Mouse (Mus musculus): ENCODE data around the gene C8g. TPM values are rescaled to one million over a fixed set of nuclear protein-coding genes. Genes with fewer than 3 reads are reported as not detected.

C8g gene
- polyA plus RNA-seq, 1 experiment from 2014 or later = 5.1 TPM

DNA sequence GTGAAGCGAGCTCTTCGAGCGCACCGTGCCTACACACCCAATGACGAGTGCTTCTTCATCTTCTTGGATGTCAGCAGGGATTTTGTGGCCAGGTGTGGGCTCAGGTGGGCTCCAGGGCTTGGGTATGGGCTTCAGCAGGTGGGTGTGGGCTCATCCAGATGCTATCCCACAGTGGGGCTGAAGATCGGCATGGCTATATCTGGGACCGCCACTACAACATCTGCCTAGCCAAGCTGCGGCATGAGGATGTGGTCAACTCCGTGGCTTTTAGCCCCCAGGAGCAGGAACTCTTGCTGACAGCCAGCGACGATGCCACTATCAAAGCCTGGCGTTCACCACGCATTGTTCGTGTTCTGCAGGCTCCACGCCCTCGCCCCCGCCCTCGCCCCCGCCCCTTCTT is 3.0 kb upstream of the C8g start:
- Histone ChIP-seq H3K36me3 (ENCODE audit: control insufficient read depth, insufficient read depth, low read length) (peaks cover 9% of the 10 kb centered on the region), H3K27me3 (ENCODE audit: control insufficient read depth, insufficient read depth, low read length) (no peaks in the 10 kb centered on the region), H3K9ac (ENCODE audit: low read length) (no peak overlapping the region), H3K4me3 (ENCODE audit: low read depth, low read length) (no peak overlapping the region), H3K9me3 (ENCODE audit: control insufficient read depth, low read length) (no peaks in the 10 kb centered on the region), H3K4me2 (ENCODE audit: low read depth) (no peak overlapping the region), H3K27ac (ENCODE audit: low read depth, low read length) (no peak overlapping the region), H3K4me1 (ENCODE audit: control insufficient read depth, insufficient read depth, low read length) (peaks cover 8% of the 10 kb centered on the region; the same call in 1 of the 2 replicates)
- no peak for ATAC-seq (ENCODE audit: insufficient read depth, low FRiP score, low TSS enrichment)
- DNase-seq (ENCODE audit: low spot score) = no peak
- WGBS = 98% methylated on average over 19 of the region's 19 CpGs

DNA sequence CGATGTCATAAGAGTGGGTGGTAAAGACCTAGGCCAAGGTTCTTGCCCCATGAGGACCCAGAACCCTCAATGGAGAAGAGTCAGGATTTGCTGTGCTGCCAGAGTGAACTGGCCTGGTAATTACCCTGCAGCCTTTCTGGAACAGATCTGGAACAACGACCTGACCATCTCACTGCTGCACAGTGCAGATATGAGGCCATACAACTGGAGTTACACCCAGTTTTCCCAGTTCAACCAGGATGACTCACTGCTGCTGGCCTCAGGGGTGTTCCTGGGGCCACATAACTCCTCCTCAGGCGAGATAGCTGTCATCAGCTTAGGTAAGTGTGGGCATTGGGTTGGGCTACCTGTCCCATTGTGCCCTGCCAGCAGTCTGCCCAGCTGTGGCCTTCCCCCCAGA is 1.2 kb upstream of the C8g start:
- Histone ChIP-seq H3K4me3 (ENCODE audit: low read depth, low read length) (no peak overlapping the region), H3K36me3 (ENCODE audit: control insufficient read depth, insufficient read depth, low read length) (peaks cover 9% of the 10 kb centered on the region), H3K9ac (ENCODE audit: low read length) (no peak overlapping the region), H3K9me3 (ENCODE audit: control insufficient read depth, low read length) (no peaks in the 10 kb centered on the region), H3K27me3 (ENCODE audit: control insufficient read depth, insufficient read depth, low read length) (no peaks in the 10 kb centered on the region), H3K27ac (ENCODE audit: low read depth, low read length) (no peak overlapping the region), H3K4me1 (ENCODE audit: control insufficient read depth, insufficient read depth, low read length) (peaks cover 8% of the 10 kb centered on the region; the same call in 1 of the 2 replicates), H3K4me2 (ENCODE audit: low read depth) (no peak overlapping the region)
- no peak for DNase-seq (ENCODE audit: low spot score)
- 87% methylated on average over 3 of the region's 3 CpGs for WGBS
- ATAC-seq (ENCODE audit: insufficient read depth, low FRiP score, low TSS enrichment) = no peak

DNA sequence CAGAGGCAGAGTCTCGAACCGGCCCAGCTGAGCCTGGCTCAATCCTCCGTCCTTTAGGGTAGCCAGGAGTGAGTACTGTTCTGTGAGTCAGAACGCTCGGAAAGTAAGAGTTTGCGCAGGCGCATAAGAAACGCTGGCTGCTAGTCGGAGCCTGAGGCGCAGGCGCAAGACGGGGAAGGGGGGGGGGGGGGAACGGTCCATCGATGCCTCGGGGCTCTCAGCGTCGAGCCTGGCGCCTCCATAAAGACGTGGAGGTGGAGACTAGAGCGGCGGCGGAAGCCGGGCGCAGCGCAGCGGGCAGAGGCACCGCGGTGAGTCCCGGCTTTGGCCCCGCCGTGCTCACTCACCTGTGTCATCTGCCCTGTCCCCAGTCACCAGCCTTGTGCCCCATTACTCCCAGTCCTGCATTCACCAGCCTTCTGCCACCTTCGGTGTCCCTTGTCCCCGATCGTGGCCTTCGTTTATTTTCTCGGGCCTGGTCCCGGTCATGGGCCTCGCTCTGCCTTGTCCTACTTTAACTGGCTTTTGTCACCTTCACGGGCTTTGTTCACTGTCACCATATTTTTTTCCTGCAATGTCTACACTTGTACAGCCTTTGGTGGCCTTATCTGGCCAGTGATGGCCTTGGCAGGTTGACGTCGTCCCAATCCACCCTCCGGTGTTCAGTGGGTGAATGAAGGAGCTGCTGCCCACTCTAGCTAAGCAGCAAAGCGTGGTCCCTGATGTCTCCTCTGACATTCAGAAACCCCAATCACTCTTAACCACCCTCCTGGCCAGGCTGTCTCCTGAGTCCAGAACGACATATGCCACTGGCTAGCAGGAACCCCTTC is 728 bp downstream of the C8g start, which contains the start of gene Fbxw5:
Fbxw5 (plus strand) TSS at position 175 of the 830 bp plus-strand sequence.
- Histone ChIP-seq H3K27ac (ENCODE audit: low read depth, low read length) (no peak within 1 kb of the TSS), H3K9ac (ENCODE audit: low read length) (peak within 1 kb of the TSS; percentile 78), H3K4me3 (ENCODE audit: low read depth, low read length) (peak within 1 kb of the TSS; percentile 67), H3K36me3 (ENCODE audit: control insufficient read depth, insufficient read depth, low read length) (peaks cover 9% of the 10 kb centered on the region), H3K4me1 (ENCODE audit: control insufficient read depth, insufficient read depth, low read length) (peaks cover 8% of the 10 kb centered on the region; the same call in 1 of the 2 replicates), H3K27me3 (ENCODE audit: control insufficient read depth, insufficient read depth, low read length) (no peaks in the 10 kb centered on the region), H3K9me3 (ENCODE audit: control insufficient read depth, low read length) (no peaks in the 10 kb centered on the region), H3K4me2 (ENCODE audit: low read depth) (peak within 1 kb of the TSS; percentile 84)
- ATAC-seq (ENCODE audit: insufficient read depth, low FRiP score, low TSS enrichment) (peak; percentile 81), DNase-seq (ENCODE audit: low spot score) (peak; percentile 93)
- WGBS = under 1% methylated on average over 39 of the region's 44 CpGs

DNA sequence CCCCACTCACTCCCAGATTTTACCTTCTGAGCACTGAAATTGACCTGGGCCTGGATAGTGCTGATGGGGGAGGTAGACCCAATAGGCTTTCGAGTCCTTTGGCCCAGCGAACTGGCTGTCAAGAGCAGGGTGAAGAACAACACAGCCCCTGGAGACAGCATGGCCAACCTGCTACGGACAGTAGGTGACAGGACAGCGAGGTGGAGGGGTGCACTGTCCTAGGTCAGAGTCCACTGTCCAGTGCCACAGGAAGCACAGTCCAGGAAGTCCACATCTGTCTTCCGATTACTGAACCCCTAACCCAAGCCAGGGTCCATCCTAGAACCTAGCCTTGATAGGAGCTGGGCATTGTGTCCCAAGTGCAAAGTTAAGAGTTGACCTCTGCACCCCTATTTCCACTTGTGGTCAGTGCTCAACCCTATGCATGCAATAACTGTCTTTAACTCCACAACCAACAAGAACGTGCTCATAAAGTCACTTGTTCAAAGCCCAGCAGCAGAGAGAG is 1.4 kb downstream of the C8g start:
- Histone ChIP-seq H3K27ac (ENCODE audit: low read depth, low read length) (no peak overlapping the region), H3K9ac (ENCODE audit: low read length) (peak overlapping the region; percentile 54), H3K4me1 (ENCODE audit: control insufficient read depth, insufficient read depth, low read length) (peaks cover 8% of the 10 kb centered on the region; the same call in 1 of the 2 replicates), H3K4me2 (ENCODE audit: low read depth) (peak overlapping the region; percentile 47), H3K36me3 (ENCODE audit: control insufficient read depth, insufficient read depth, low read length) (peaks cover 7% of the 10 kb centered on the region), H3K4me3 (ENCODE audit: low read depth, low read length) (peak overlapping the region; percentile 67), H3K27me3 (ENCODE audit: control insufficient read depth, insufficient read depth, low read length) (no peaks in the 10 kb centered on the region), H3K9me3 (ENCODE audit: control insufficient read depth, low read length) (no peaks in the 10 kb centered on the region)
- WGBS = 72% methylated on average over 6 of the region's 6 CpGs
- DNase-seq (ENCODE audit: low spot score) (no peak), ATAC-seq (ENCODE audit: insufficient read depth, low FRiP score, low TSS enrichment) (peak; percentile 51)

DNA sequence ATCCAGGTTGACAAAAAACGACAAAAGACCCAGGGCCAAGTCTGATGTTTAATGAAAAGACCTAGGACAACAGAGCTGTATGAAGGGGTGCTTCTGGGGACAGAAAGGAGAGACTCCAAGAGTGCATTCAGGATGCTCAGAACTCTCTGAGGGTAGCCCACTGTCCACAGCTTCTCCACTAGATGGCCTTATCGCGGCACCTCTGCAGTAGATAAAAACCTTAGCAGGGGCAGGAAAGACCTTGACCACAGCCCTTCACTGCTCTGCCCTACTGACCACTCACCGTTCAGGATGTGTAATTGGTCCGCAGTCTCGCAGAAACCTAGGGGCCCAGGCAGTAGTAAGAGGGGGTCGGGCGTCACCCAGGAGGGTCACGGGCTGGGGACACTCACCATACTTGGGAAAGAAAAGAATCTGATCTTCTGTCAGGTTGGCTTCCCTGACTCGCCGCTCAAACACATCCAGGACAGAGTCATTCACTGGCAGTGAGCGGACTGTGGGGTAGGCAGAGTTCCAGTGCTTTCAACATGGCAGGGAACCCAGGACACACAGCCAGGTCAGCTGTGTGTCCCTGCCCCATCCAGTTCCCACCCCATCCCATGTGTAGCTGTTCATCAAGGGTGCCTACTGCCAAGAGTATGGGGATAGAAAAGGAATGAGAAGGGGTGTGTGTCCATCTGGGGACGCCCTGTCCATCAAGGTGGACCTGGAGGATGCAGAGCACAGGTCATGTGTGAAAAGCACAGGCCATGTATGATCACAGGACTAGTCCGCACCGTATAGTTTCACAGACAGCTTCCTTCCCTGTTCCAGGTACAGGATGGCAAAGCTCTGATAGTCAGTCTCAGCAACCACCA is 2.7 kb downstream of the C8g start:
- no peaks in the 10 kb centered on the region for H3K9me3 ChIP-seq (ENCODE audit: control insufficient read depth, low read length)
- no peak for DNase-seq (ENCODE audit: low spot score)
- peaks cover 2% of the 10 kb centered on the region; the same call in 1 of the 2 replicates for H3K36me3 ChIP-seq (ENCODE audit: control insufficient read depth, insufficient read depth, low read length)
- 73% methylated on average over 15 of the region's 15 CpGs for WGBS
- H3K4me2 ChIP-seq (ENCODE audit: low read depth) = no peak overlapping the region
- H3K4me3 ChIP-seq (ENCODE audit: low read depth, low read length) = no peak overlapping the region
- H3K27me3 ChIP-seq (ENCODE audit: control insufficient read depth, insufficient read depth, low read length) = no peaks in the 10 kb centered on the region
- H3K27ac ChIP-seq (ENCODE audit: low read depth, low read length) = no peak overlapping the region
- peaks cover 8% of the 10 kb centered on the region; the same call in 1 of the 2 replicates for H3K4me1 ChIP-seq (ENCODE audit: control insufficient read depth, insufficient read depth, low read length)
- 0 out of 2 replicates have a peak overlapping the region, but pooled peaks have one; percentile 1 for H3K9ac ChIP-seq (ENCODE audit: low read length)
- ATAC-seq (ENCODE audit: insufficient read depth, low FRiP score, low TSS enrichment) = no peak

DNA sequence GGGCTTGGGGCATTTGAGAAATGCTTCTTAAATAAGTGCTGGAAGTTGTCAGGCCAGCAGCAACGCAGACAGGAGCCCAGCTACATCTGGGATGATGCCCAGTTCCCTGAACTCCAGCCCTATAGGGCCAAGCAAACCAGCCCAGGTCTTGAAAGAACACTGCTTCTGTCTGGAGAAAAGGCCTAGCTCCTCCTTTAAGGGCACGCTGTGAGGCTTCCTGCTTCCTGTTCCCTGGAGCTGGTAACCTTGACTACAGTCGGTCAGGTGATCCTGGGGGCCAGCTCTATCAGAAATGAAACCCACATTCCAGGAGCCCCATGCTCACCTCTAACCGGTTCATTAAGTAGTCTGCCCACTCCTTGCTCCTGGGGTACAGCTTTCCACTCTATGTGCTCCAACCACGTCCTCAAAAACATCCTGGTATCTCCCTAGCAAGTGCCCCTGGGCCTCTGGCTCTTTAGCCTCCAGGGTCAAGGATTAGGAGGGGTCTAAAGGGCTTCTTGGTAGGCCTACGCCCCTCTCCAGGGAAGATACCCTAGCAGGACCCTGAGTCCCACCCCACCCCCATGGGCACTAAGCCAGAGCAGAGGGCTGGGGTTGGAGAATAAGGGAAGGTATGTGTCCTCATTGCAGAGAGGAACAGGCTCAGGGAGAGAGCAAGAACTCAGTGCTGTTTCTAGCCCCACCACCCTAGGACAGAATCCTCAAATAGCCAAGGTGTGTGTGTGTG is 3.5 kb downstream of the C8g start:
- peaks cover 8% of the 10 kb centered on the region; the same call in 1 of the 2 replicates for H3K4me1 ChIP-seq (ENCODE audit: control insufficient read depth, insufficient read depth, low read length)
- WGBS = 61% methylated on average over 6 of the region's 6 CpGs
- no peak overlapping the region for H3K27ac ChIP-seq (ENCODE audit: low read depth, low read length)
- no peak overlapping the region for H3K4me3 ChIP-seq (ENCODE audit: low read depth, low read length)
- H3K36me3 ChIP-seq (ENCODE audit: control insufficient read depth, insufficient read depth, low read length) = no peaks in the 10 kb centered on the region; the same call in 1 of the 2 replicates
- no peak overlapping the region for H3K9ac ChIP-seq (ENCODE audit: low read length)
- H3K4me2 ChIP-seq (ENCODE audit: low read depth) = no peak overlapping the region
- H3K27me3 ChIP-seq (ENCODE audit: control insufficient read depth, insufficient read depth, low read length) = no peaks in the 10 kb centered on the region
- H3K9me3 ChIP-seq (ENCODE audit: control insufficient read depth, low read length) = no peaks in the 10 kb centered on the region
- DNase-seq (ENCODE audit: low spot score) = no peak
- no peak for ATAC-seq (ENCODE audit: insufficient read depth, low FRiP score, low TSS enrichment)

DNA sequence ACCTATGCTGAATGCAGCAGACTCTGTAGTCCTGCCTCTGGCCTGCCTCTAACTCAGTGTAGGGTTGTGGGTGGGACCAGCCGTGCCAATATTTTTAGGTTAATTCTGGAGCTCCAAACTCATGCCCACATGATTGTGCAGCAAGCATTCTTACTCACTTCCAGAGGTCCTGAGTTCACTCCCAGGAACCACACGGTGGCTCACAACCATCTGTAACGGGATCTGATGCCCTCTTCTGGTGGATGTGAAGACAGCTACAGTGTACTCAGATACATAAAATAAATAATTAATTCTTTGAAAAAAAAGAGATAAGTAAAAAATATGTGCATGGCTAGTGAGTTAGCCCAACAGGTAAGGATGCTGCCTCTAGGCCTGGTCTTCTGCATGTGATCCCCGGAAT is 5.1 kb downstream of the C8g start:
- Histone ChIP-seq H3K9ac (ENCODE audit: low read length) (no peak overlapping the region), H3K4me1 (ENCODE audit: control insufficient read depth, insufficient read depth, low read length) (peaks cover 1% of the 10 kb centered on the region; the same call in 1 of the 2 replicates), H3K4me3 (ENCODE audit: low read depth, low read length) (no peak overlapping the region), H3K4me2 (ENCODE audit: low read depth) (no peak overlapping the region), H3K27ac (ENCODE audit: low read depth, low read length) (no peak overlapping the region), H3K9me3 (ENCODE audit: control insufficient read depth, low read length) (no peaks in the 10 kb centered on the region), H3K27me3 (ENCODE audit: control insufficient read depth, insufficient read depth, low read length) (no peaks in the 10 kb centered on the region), H3K36me3 (ENCODE audit: control insufficient read depth, insufficient read depth, low read length) (no peaks in the 10 kb centered on the region)
- 46% methylated on average over 4 of the region's 4 CpGs for whole genome bisulfite sequencing
- DNase-seq (ENCODE audit: low spot score) = no peak
- no peak for ATAC-seq (ENCODE audit: insufficient read depth, low FRiP score, low TSS enrichment)

DNA sequence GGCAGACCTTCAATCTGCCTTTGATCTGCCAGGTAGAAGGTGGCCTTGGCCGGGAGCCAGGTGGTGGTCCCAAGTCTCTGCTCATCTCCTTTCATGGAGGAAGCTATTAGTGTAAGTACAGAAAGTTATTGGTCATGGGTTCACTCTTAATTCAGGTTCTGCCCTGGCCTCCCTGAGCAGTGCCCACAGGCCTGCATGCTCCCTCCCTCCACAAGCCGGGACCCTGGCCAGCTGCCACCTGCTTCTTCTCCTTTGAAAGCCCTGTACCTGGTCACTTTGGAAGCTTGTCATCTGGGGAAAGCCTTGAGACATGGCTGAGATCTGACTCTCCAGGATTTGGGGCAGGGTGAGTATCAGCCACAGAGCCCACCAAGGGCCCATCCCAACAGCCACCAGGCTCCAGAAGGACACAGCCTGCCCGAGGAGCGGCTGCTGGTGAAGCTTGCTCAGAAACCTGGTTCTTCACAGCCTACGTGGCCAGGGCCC is 8.0 kb downstream of the C8g start, which contains the start of gene Lcn12:
Lcn12 (minus strand) TSS at position 436 of the 486 bp plus-strand sequence.
- Histone ChIP-seq H3K36me3 (ENCODE audit: control insufficient read depth, insufficient read depth, low read length) (no peaks in the 10 kb centered on the region), H3K27ac (ENCODE audit: low read depth, low read length) (no peak within 1 kb of the TSS), H3K27me3 (ENCODE audit: control insufficient read depth, insufficient read depth, low read length) (no peaks in the 10 kb centered on the region), H3K4me3 (ENCODE audit: low read depth, low read length) (no peak within 1 kb of the TSS), H3K9ac (ENCODE audit: low read length) (no peak within 1 kb of the TSS), H3K4me2 (ENCODE audit: low read depth) (no peak within 1 kb of the TSS), H3K9me3 (ENCODE audit: control insufficient read depth, low read length) (no peaks in the 10 kb centered on the region), H3K4me1 (ENCODE audit: control insufficient read depth, insufficient read depth, low read length) (no peaks in the 10 kb centered on the region)
- no peak for DNase-seq (ENCODE audit: low spot score)
- WGBS = 85% methylated on average over 5 of the region's 5 CpGs
- no peak for ATAC-seq (ENCODE audit: insufficient read depth, low FRiP score, low TSS enrichment)

Measured in neural tube, embryonic 11.5 days (tissue).